Mouse (Mus musculus): Measurements from ENCODE around the gene Fndc3a. TPM values are rescaled to one million over a fixed set of nuclear protein-coding genes. Genes with fewer than 3 reads are reported as not detected.

Gene Fndc3a
- polyA plus RNA-seq, 1 experiment from 2014 or later, result 25.0 TPM

DNA sequence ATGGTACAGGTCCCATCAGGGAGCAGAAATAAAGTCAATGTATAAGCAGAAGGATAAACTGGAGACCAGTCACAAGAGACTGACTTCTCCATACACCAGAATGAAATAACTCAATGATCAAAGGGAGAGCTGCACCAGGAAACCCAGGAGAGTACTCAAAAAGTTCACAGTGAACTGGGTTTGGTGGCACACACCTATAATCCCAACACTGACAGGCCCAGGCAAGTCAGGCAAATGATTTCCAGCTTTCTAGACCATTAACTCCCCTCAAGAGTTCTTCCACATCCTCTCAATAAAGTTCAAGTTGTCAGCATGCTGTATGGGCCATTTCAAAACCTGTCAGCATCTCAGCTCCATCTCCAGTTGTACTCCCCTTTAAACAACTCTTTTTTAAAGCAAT lies 64.3 kb downstream of the Fndc3a start:
- no peak overlapping the region for H3K4me3 ChIP-seq (ENCODE audit: low read depth, low read length)
- H3K9ac ChIP-seq (ENCODE audit: low read length), result no peak overlapping the region
- DNase-seq (ENCODE audit: low spot score) (no peak), ATAC-seq (ENCODE audit: low FRiP score, low TSS enrichment) (no peak)
- no peak overlapping the region for H3K27ac ChIP-seq (replicated peaks)
- H3K4me1 ChIP-seq (replicated peaks; ENCODE audit: control insufficient read depth, insufficient read depth), result no peaks in the 10 kb centered on the region
- no peak overlapping the region for H3K4me2 ChIP-seq (replicated peaks; ENCODE audit: low read depth)
- H3K36me3 ChIP-seq (ENCODE audit: control insufficient read depth, insufficient read depth, low read length), result peaks cover 2% of the 10 kb centered on the region; the same call in 1 of the 2 replicates
- H3K27me3 ChIP-seq (ENCODE audit: control insufficient read depth, insufficient read depth, low read length), result no peaks in the 10 kb centered on the region
- TF ChIP-seq CTCF (IDR thresholded peaks at IDR 0.05; ENCODE audit: low read depth) (no peak), EP300 (optimal IDR thresholded peaks at IDR 0.05) (no peak)
- H3K9me3 ChIP-seq (ENCODE audit: control insufficient read depth, low read length), result no peaks in the 10 kb centered on the region

DNA sequence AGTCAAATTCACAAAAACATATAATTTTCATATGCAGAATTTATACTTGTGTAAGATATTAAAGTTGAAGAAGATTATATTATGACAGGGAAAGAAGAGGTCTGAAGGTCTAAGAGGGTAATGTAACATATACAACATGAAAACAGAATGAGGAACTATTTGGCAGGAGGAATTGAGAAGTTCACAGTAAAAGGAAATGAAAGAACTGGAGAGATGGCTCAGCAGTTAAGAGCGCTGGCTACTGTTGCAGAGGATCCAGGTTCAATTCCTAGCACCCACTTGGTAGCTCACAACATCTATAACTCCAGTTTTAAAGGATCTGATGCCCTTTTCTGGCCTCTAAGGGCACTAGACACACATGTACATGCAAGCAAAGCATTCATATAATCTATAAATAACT lies 65.2 kb downstream of the Fndc3a start:
- ATAC-seq (ENCODE audit: low FRiP score, low TSS enrichment) (no peak), DNase-seq (ENCODE audit: low spot score) (no peak)
- Histone ChIP-seq H3K9ac (ENCODE audit: low read length) (no peak overlapping the region), H3K4me2 (replicated peaks; ENCODE audit: low read depth) (no peak overlapping the region), H3K9me3 (ENCODE audit: control insufficient read depth, low read length) (no peaks in the 10 kb centered on the region), H3K4me3 (ENCODE audit: low read depth, low read length) (no peak overlapping the region), H3K27me3 (ENCODE audit: control insufficient read depth, insufficient read depth, low read length) (no peaks in the 10 kb centered on the region), H3K27ac (replicated peaks) (no peak overlapping the region), H3K4me1 (replicated peaks; ENCODE audit: control insufficient read depth, insufficient read depth) (no peaks in the 10 kb centered on the region), H3K36me3 (ENCODE audit: control insufficient read depth, insufficient read depth, low read length) (peaks cover 2% of the 10 kb centered on the region; the same call in 1 of the 2 replicates)
- TF ChIP-seq EP300 (optimal IDR thresholded peaks at IDR 0.05), result no peak
- no peak for TF ChIP-seq CTCF (IDR thresholded peaks at IDR 0.05; ENCODE audit: low read depth)
- 93% methylated on average over 1 of the region's 1 CpGs for WGBS

DNA sequence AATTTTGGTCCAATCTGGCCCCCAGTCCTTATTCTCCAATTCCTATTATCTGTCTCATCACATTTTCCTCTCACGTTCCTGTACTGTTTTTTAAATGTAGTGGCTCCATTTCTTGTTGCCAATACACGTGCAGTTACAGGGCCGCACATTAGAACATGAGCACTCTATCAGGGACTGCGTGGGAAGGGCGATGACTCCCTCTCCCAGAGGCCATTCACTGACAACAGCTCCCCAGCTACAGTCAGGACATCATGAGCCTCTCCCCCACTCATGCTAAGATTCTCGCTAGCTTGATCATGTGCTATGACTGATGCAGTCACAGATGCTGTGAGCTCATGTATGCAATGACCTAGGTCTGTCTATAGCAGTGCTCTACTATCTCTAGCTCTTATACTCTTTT lies 71.3 kb downstream of the Fndc3a start:
- H3K4me3 ChIP-seq (ENCODE audit: low read depth, low read length), result no peak overlapping the region
- WGBS, result 92% methylated on average over 6 of the region's 6 CpGs
- TF ChIP-seq EP300 (optimal IDR thresholded peaks at IDR 0.05), result no peak
- TF ChIP-seq CTCF (IDR thresholded peaks at IDR 0.05; ENCODE audit: low read depth), result no peak
- H3K4me2 ChIP-seq (replicated peaks; ENCODE audit: low read depth), result no peak overlapping the region
- DNase-seq (ENCODE audit: low spot score) (no peak), ATAC-seq (ENCODE audit: low FRiP score, low TSS enrichment) (no peak)
- H3K36me3 ChIP-seq (ENCODE audit: control insufficient read depth, insufficient read depth, low read length), result peaks cover 2% of the 10 kb centered on the region; the same call in 1 of the 2 replicates
- H3K9ac ChIP-seq (ENCODE audit: low read length), result no peak overlapping the region
- no peaks in the 10 kb centered on the region for H3K27me3 ChIP-seq (ENCODE audit: control insufficient read depth, insufficient read depth, low read length)
- H3K4me1 ChIP-seq (replicated peaks; ENCODE audit: control insufficient read depth, insufficient read depth), result no peaks in the 10 kb centered on the region
- no peaks in the 10 kb centered on the region for H3K9me3 ChIP-seq (ENCODE audit: control insufficient read depth, low read length)
- no peak overlapping the region for H3K27ac ChIP-seq (replicated peaks)

DNA sequence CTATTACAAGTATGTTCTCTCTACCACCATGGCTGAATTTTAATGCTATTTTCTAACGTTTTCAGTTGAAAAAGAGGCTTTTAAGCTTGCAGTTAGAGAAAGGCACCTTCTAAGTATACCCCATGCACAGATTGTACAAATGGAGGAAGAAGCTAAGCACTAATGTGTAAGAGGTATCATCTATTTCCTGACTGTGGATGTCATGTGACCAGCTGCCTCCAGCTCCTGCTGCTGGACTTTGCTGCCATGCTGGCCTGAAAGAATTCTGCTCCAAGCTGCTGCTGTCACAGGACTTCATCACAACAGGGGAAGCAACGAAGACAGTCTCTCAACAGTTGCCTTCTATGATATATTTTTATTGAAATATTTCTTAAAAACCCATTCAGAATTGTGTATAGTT lies 76.2 kb downstream of the Fndc3a start:
- 74% methylated on average over 2 of the region's 2 CpGs for WGBS

DNA sequence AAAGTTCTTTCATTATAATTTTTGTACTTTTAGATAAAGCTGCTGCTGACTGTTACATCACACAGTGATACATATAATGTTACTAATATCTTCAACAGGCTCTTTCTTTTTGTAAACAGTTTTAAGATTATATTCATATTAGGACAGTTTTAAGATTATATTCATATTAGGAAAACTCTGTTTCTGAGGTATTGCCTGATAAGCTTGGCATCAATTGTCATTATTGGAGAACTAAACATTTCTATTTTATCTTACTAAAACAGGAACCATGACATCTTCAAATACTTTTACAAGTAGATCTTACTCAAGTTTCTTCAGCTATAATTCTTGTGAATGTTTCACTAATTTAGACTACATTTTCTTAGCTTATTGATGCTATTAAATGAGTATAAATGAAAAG lies 84.4 kb downstream of the Fndc3a start:
- no peaks in the 10 kb centered on the region; the same call in 1 of the 2 replicates for H3K36me3 ChIP-seq (ENCODE audit: control insufficient read depth, insufficient read depth, low read length)
- no peak for ATAC-seq (ENCODE audit: low FRiP score, low TSS enrichment)

More for the DNA sequence above, 76.2 kb downstream of the Fndc3a start:
- no peaks in the 10 kb centered on the region for H3K27me3 ChIP-seq (ENCODE audit: control insufficient read depth, insufficient read depth, low read length)
- ATAC-seq (ENCODE audit: low FRiP score, low TSS enrichment) (no peak), DNase-seq (ENCODE audit: low spot score) (no peak)
- H3K9me3 ChIP-seq (ENCODE audit: control insufficient read depth, low read length), result no peaks in the 10 kb centered on the region
- no peak for TF ChIP-seq CTCF (IDR thresholded peaks at IDR 0.05; ENCODE audit: low read depth)
- no peak for TF ChIP-seq EP300 (optimal IDR thresholded peaks at IDR 0.05)
- no peak overlapping the region for H3K9ac ChIP-seq (ENCODE audit: low read length)
- no peak overlapping the region for H3K4me3 ChIP-seq (ENCODE audit: low read depth, low read length)
- no peaks in the 10 kb centered on the region for H3K36me3 ChIP-seq (ENCODE audit: control insufficient read depth, insufficient read depth, low read length)
- no peaks in the 10 kb centered on the region for H3K4me1 ChIP-seq (replicated peaks; ENCODE audit: control insufficient read depth, insufficient read depth)
- no peak overlapping the region for H3K4me2 ChIP-seq (replicated peaks; ENCODE audit: low read depth)
- no peak overlapping the region for H3K27ac ChIP-seq (replicated peaks)

DNA sequence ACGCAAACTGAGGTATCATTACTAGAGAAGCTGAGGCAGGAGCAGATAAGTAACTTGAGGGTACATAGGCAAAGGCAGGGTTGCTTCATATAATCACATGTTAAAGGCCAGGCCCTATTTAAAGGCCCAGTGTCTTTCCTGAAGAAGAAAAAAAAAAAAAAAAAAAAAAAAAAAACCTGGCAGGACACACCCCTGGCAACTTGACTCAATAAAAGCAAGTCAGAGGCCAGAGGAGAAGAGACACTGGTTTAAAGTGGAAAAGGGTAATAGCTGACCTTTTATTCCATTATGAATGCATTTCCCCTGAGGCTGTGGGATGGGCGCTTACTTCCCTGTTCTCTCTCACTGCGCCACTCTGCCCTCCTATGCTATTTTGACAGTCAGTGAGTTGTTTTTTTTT lies 105.7 kb downstream of the Fndc3a start:
- H3K9ac ChIP-seq (ENCODE audit: low read length), result no peak overlapping the region
- 0 out of 2 replicates have a peak, but pooled peaks cover 2% of the 10 kb centered on the region for H3K4me1 ChIP-seq (replicated peaks; ENCODE audit: control insufficient read depth, insufficient read depth)
- no peak overlapping the region for H3K4me2 ChIP-seq (replicated peaks; ENCODE audit: low read depth)
- no peak for DNase-seq (ENCODE audit: low spot score)
- no peak for TF ChIP-seq CTCF (IDR thresholded peaks at IDR 0.05; ENCODE audit: low read depth)
- no peak for TF ChIP-seq EP300 (optimal IDR thresholded peaks at IDR 0.05)
- H3K4me3 ChIP-seq (ENCODE audit: low read depth, low read length), result no peak overlapping the region
- H3K27me3 ChIP-seq (ENCODE audit: control insufficient read depth, insufficient read depth, low read length), result no peaks in the 10 kb centered on the region
- 81% methylated on average over 3 of the region's 3 CpGs for WGBS
- no peaks in the 10 kb centered on the region for H3K9me3 ChIP-seq (ENCODE audit: control insufficient read depth, low read length)
- no peaks in the 10 kb centered on the region for H3K36me3 ChIP-seq (ENCODE audit: control insufficient read depth, insufficient read depth, low read length)
- no peak overlapping the region for H3K27ac ChIP-seq (replicated peaks)
- no peak; the same call in 1 of the 2 replicates for ATAC-seq (ENCODE audit: low FRiP score, low TSS enrichment)

More for the DNA sequence above, 84.4 kb downstream of the Fndc3a start:
- no peaks in the 10 kb centered on the region for H3K4me1 ChIP-seq (replicated peaks; ENCODE audit: control insufficient read depth, insufficient read depth)
- no peak for DNase-seq (ENCODE audit: low spot score)
- TF ChIP-seq EP300 (optimal IDR thresholded peaks at IDR 0.05) (no peak), CTCF (IDR thresholded peaks at IDR 0.05; ENCODE audit: low read depth) (no peak)
- H3K9ac ChIP-seq (ENCODE audit: low read length), result no peak overlapping the region
- H3K4me2 ChIP-seq (replicated peaks; ENCODE audit: low read depth), result no peak overlapping the region
- H3K4me3 ChIP-seq (ENCODE audit: low read depth, low read length), result no peak overlapping the region
- H3K27ac ChIP-seq (replicated peaks), result no peak overlapping the region
- H3K9me3 ChIP-seq (ENCODE audit: control insufficient read depth, low read length), result no peaks in the 10 kb centered on the region
- H3K27me3 ChIP-seq (ENCODE audit: control insufficient read depth, insufficient read depth, low read length), result no peaks in the 10 kb centered on the region
